Mouse (Mus musculus): Measurements from ENCODE around the gene Tkt.

Tkt gene

GRCm38 (mm10) chr14:30610940-30611339 lies 62.8 kb downstream of the Tkt start:
- in situ Hi-C loops (cut with MboI; ENCODE audit: unreplicated experiment in 2 of 2), result no loop called here

DNA sequence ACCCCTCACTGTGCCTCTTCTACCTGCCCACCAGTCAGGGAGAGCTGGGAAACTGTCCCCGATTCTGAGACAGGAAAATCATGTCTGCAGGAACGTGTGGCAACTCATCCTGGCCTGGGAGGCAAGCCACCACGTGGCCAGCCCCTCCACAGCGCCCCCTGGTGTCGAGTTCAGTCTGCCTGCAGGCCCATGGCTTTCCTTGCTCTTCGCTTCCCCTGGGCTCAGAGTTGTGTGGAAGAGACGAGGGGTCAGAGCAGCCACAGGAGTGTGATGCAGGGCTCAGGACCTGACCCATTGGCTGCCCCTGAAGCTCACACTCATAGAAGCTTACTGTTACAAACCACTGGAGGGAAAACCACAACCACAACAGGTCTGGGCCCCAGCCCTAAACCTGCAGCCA lies 64.4 kb downstream of the Tkt start:
- in situ Hi-C loops (cut with MboI; ENCODE audit: unreplicated experiment in 2 of 2), result no loop called here

GRCm38 (mm10) chr14:30612962-30613715 lies 65.0 kb downstream of the Tkt start:
- in situ Hi-C loops (cut with MboI; ENCODE audit: unreplicated experiment in 2 of 2), result no loop called here

GRCm38 (mm10) chr14:30616751-30617150 lies 68.6 kb downstream of the Tkt start:
- in situ Hi-C loops (cut with MboI; ENCODE audit: unreplicated experiment in 2 of 2), result no loop called here

DNA sequence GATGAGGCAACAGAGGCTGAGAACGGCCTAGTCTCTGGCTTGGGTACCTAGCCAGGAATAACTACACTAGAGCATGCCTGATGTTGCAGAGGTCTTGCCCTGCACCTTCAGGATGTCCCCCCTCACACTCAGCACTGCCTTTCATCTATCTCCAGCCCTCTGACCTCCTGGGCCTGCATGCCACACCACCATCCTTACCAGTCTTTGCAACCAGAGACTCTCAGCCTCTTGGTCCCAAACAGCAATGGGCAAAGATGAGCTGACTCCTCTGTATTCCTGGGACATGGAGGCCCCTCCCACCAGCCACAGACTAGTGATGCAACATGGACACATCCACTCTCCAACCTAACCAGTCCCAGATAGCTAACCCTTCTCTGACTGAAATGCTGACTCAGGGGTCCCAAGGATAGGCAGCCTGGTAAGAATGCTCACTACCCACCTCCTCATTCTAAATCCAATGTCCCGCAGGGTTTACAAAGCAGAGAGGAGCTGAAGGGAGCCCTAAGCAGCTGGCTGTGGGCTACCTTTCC lies 70.7 kb downstream of the Tkt start:
- in situ Hi-C loops (cut with MboI; ENCODE audit: unreplicated experiment in 2 of 2), result no loop called here

DNA sequence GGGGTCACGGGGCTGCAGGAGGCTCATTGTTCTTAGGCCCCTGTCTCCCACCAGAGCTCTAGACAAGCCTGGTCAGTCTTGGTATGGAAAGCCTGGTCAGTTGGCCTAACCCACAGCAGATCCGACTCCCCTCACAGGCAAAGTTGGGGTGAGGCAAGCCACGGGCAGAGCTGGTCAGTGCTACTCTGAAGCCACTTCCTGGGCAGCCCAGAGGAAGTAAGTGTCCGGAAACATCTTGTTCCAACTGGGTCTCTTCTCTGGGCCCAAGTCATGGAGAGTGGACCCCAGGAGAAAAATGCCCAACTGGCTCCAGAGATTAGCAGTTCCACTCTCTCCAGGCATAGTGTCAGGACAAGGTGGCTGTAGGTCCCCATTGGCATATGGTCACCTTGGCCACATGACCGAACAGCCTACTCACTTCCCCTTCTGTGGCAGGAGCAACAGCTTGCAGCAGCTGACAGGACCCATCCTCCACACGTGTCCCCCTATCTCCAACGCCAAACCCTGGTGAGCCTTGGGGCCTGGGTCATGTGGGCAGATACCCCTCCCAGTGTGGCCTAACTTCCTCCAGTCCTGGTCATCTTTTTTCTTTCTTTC lies 71.9 kb downstream of the Tkt start:
- in situ Hi-C loops (cut with MboI; ENCODE audit: unreplicated experiment in 2 of 2), result no loop called here

- in situ Hi-C loops (cut with MboI; ENCODE audit: unreplicated experiment in 2 of 2), result no loop called here
Measured at GRCm38 (mm10) chr14:30622130-30622529, 74.0 kb downstream of the Tkt start.

GRCm38 (mm10) chr14:30622556-30622955 lies 74.4 kb downstream of the Tkt start:
- in situ Hi-C loops (cut with MboI; ENCODE audit: unreplicated experiment in 2 of 2), result no loop called here
